Mouse (Mus musculus) stomach, postnatal 0 days (tissue): Measurements from ENCODE around the gene Pakap.

Source experiments
- CTCF ChIP-seq: IDR thresholded peaks from 2 replicates; pipeline ENCODE4 v1.5.1; 2016; ENCODE audit warnings: antibody characterized with exemption, low read depth, mild to moderate bottlenecking, moderate library complexity
- EP300 ChIP-seq: optimal IDR thresholded peaks from 2 replicates; pipeline ENCODE3; 2016; ENCODE audit warnings: antibody characterized with exemption

DNA sequence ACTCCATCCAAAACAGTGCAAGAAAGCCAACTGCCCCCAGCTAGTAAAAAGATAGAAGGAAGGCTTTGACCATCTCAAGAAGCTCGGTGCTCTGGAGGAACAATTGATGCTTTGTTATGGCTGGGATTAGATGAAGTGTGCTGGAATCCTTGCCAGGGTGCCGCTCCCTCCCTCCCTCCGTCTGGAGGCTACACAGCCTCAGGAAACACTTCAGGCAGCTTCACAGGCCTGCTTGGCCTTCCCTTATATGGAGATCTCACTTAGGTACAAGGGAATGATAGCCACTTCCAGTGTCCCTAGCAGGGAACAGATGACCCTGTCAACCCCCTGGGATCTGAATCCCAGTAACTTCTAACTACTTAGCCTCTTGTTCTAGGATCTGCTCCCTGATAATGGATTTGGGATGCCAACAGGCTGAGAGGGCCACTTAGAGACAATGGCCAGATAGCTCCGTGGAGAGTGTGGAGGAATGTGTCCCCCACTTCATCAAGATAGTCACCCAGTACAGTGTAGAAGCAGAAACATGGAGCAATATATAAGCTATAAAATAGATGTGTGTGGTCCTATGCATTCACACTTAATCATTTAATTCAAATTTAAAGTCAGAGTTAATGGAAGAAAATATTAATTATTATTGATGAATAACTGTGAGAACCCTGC lies 29.8 kb upstream of the Pakap start:
- no peak for TF ChIP-seq CTCF
- TF ChIP-seq EP300 = no peak
